Mouse (Mus musculus) cerebellum, postnatal 25 days (tissue): Measurements from ENCODE around the gene Trabd.

Experiments used
- DNase-seq, 2 experiments: peaks; one replicate each; pipeline ENCODE4 v3.0.0; 2021; ENCODE audit warnings: mixed read lengths in 2 of 2

The Trabd gene

GRCm38 (mm10) chr15:89074613-89075477, at the start of gene Trabd:
Trabd (plus strand) TSS chr15:89075124.
- peak in 1 of 2 experiments; percentile 55 for DNase-seq

GRCm38 (mm10) chr15:89044381-89044780, 30.5 kb upstream of the Trabd start:
- no peak for DNase-seq

- DNase-seq = no peak
Measured at GRCm38 (mm10) chr15:89046356-89046755, 28.6 kb upstream of the Trabd start.

GRCm38 (mm10) chr15:89054666-89055065, 20.3 kb upstream of the Trabd start:
- no peak for DNase-seq

GRCm38 (mm10) chr15:89058736-89059135, 16.2 kb upstream of the Trabd start:
- peak in 1 of 2 experiments; percentile 34 for DNase-seq

GRCm38 (mm10) chr15:89059161-89059931, 15.6 kb upstream of the Trabd start, which contains the start of gene Panx2:
Panx2 (plus strand) TSS chr15:89059734.
- DNase-seq = peak; percentile 80 to 82

- peak; percentile 74 to 80 for DNase-seq
Measured at GRCm38 (mm10) chr15:89060032-89060681, 14.8 kb upstream of the Trabd start.

GRCm38 (mm10) chr15:89060811-89061460, 14.0 kb upstream of the Trabd start:
- DNase-seq = peak; percentile 45

GRCm38 (mm10) chr15:89061761-89062517, 13.0 kb upstream of the Trabd start:
- peak; percentile 19 to 20 for DNase-seq

- DNase-seq = peak; percentile 8 to 14
Measured at GRCm38 (mm10) chr15:89062518-89062910, 12.4 kb upstream of the Trabd start.

- DNase-seq = peak; percentile 16 to 36
Measured at GRCm38 (mm10) chr15:89063001-89063400, 11.9 kb upstream of the Trabd start.

- peak; percentile 80 to 81 for DNase-seq
Measured at GRCm38 (mm10) chr15:89063536-89063935, 11.4 kb upstream of the Trabd start.

GRCm38 (mm10) chr15:89064891-89065290, 10.0 kb upstream of the Trabd start:
- peak; percentile 17 to 23 for DNase-seq

GRCm38 (mm10) chr15:89067609-89068008, 7.3 kb upstream of the Trabd start:
- peak in 1 of 2 experiments; percentile 38 for DNase-seq

- DNase-seq = peak in 1 of 2 experiments; percentile 34
Measured at GRCm38 (mm10) chr15:89068226-89068625, 6.7 kb upstream of the Trabd start.

- DNase-seq = peak; percentile 15 to 33
Measured at GRCm38 (mm10) chr15:89069336-89069840, 5.5 kb upstream of the Trabd start.

- peak in 1 of 2 experiments; percentile 33 for DNase-seq
Measured at GRCm38 (mm10) chr15:89070606-89071005, 4.3 kb upstream of the Trabd start.

GRCm38 (mm10) chr15:89073993-89074603, 826 bp upstream of the Trabd start:
- no peak for DNase-seq

GRCm38 (mm10) chr15:89075478-89076147, 689 bp downstream of the Trabd start:
- DNase-seq = peak; percentile 92 to 97

GRCm38 (mm10) chr15:89076156-89076731, 1.3 kb downstream of the Trabd start:
- DNase-seq = peak; percentile 83 to 86
